ENCODE assay signal across 22 mouse cellular contexts in the genomic region with DNA sequence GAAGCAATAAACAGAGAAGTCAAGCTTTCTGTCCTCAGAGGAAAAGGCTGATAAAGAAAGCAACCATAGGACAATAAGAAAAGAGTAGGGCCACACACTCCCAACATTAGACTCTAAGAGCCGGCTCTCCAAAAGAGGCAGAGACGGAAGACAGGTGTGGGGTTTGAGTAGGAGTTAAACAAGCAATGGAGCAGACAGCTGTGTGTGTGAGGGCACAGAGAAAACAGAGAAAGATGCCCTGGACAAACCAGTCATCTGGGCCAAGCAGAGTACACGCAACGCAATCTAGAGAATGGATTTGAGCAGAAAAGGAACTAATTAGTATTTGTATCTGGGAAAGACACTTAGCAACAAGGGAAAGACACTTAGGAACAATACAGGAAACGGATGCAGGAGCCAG.
DNase-seq lines count a peak whose midpoint lies in the region; ATAC-seq and TF ChIP-seq lines count a peak whose summit lies in the region.
"Had no signal": no experiment of that assay in that cellular context is flagged by ENCODE, and none has a peak within 500 bp of the region (broad histone marks: within the 10 kb centered on the region; RNA-seq: fewer than 3 reads in every experiment).

No protein-coding gene starts in this region.

- no peak overlapping the region for H3K4me3 ChIP-seq in heart, embryonic 13.5 days
- no peak overlapping the region for H3K4me3 ChIP-seq in midbrain, embryonic 11.5 days (ENCODE audit: low read depth, low read length)
- H3K4me3 ChIP-seq in midbrain, embryonic 13.5 days (replicated peaks): no peak overlapping the region
- H3K4me3 ChIP-seq in embryonic fibroblast, embryonic 13.5 days (ENCODE audit: insufficient read depth, low read length): no peak overlapping the region
- no peak overlapping the region for H3K4me3 ChIP-seq in myocyte
- H3K4me3 ChIP-seq in kidney, embryonic 14.5 days (ENCODE audit: low read length): no peak overlapping the region
- no peak overlapping the region for H3K4me3 ChIP-seq in hindbrain, embryonic 14.5 days (replicated peaks; ENCODE audit: low read length)

- no peaks in the 10 kb centered on the region for H3K36me3 ChIP-seq in heart, embryonic 13.5 days
- no peaks in the 10 kb centered on the region for H3K36me3 ChIP-seq in midbrain, embryonic 11.5 days (ENCODE audit: control insufficient read depth, insufficient read depth, low read length)
- H3K36me3 ChIP-seq in midbrain, embryonic 13.5 days: no peaks in the 10 kb centered on the region
- no peaks in the 10 kb centered on the region for H3K36me3 ChIP-seq in myocyte (ENCODE audit: control insufficient read depth, insufficient read depth)
- H3K36me3 ChIP-seq in kidney, embryonic 14.5 days (ENCODE audit: control insufficient read depth, insufficient read depth, low read length): no peaks in the 10 kb centered on the region; the same call in 1 of the 2 replicates
- H3K36me3 ChIP-seq in hindbrain, embryonic 14.5 days (replicated peaks; ENCODE audit: control insufficient read depth, insufficient read depth): no peaks in the 10 kb centered on the region
- H3K36me3 ChIP-seq: G1E had no signal

- H3ac ChIP-seq in myocyte (ENCODE audit: control insufficient read depth, insufficient read length): no peak overlapping the region

- TF ChIP-seq CTCF in embryonic fibroblast, embryonic 13.5 days (IDR thresholded peaks at IDR 0.05; ENCODE audit: borderline replicate concordance, insufficient read depth, low read length): no peak

- H3K79me2 ChIP-seq in myocyte (ENCODE audit: control insufficient read depth, insufficient read depth): no peaks in the 10 kb centered on the region

- WGBS in heart, embryonic 13.5 days: 75% methylated on average over 5 of the region's 5 CpGs
- WGBS in midbrain, embryonic 11.5 days: 86% methylated on average over 5 of the region's 5 CpGs
- 80% methylated on average over 5 of the region's 5 CpGs for WGBS in midbrain, embryonic 13.5 days
- 82% methylated on average over 5 of the region's 5 CpGs for WGBS in kidney, embryonic 14.5 days
- 82% methylated on average over 5 of the region's 5 CpGs for WGBS in hindbrain, embryonic 14.5 days

- no peak overlapping the region for H3K4me2 ChIP-seq in heart, embryonic 13.5 days
- H3K4me2 ChIP-seq in midbrain, embryonic 11.5 days: no peak overlapping the region
- no peak overlapping the region for H3K4me2 ChIP-seq in midbrain, embryonic 13.5 days (replicated peaks)
- peak overlapping the region; percentile 25 for H3K4me2 ChIP-seq in myocyte (ENCODE audit: low read depth)
- H3K4me2 ChIP-seq in kidney, embryonic 14.5 days (replicated peaks; ENCODE audit: low read depth, low read length): no peak overlapping the region
- H3K4me2 ChIP-seq in hindbrain, embryonic 14.5 days (replicated peaks): no peak overlapping the region

- H3K9me3 ChIP-seq in heart, embryonic 13.5 days: no peaks in the 10 kb centered on the region
- H3K9me3 ChIP-seq in midbrain, embryonic 11.5 days (ENCODE audit: control insufficient read depth, low read length): no peaks in the 10 kb centered on the region
- H3K9me3 ChIP-seq in midbrain, embryonic 13.5 days: no peaks in the 10 kb centered on the region
- no peaks in the 10 kb centered on the region for H3K9me3 ChIP-seq in kidney, embryonic 14.5 days (ENCODE audit: control insufficient read depth, low read length)
- H3K9me3 ChIP-seq in hindbrain, embryonic 14.5 days (ENCODE audit: control insufficient read depth, low read length): no peaks in the 10 kb centered on the region
- H3K9me3 ChIP-seq: G1E had no signal

- H3K27ac ChIP-seq in heart, embryonic 13.5 days (replicated peaks): 0 out of 2 replicates have a peak overlapping the region, but pooled peaks have one; percentile 8
- H3K27ac ChIP-seq in midbrain, embryonic 11.5 days (ENCODE audit: low read depth, low read length): no peak overlapping the region
- no peak overlapping the region for H3K27ac ChIP-seq in midbrain, embryonic 13.5 days
- H3K27ac ChIP-seq in embryonic fibroblast, embryonic 13.5 days (ENCODE audit: insufficient read depth, low read length): peak overlapping the region; percentile 45; the same call in 1 of the 2 replicates
- no peak overlapping the region for H3K27ac ChIP-seq in kidney, embryonic 14.5 days (ENCODE audit: low read depth, low read length)
- no peak overlapping the region for H3K27ac ChIP-seq in hindbrain, embryonic 14.5 days

- H3K4me1 ChIP-seq in heart, embryonic 13.5 days: peaks cover 10% of the 10 kb centered on the region
- no peaks in the 10 kb centered on the region for H3K4me1 ChIP-seq in midbrain, embryonic 11.5 days (ENCODE audit: control insufficient read depth, insufficient read depth, low read length)
- no peaks in the 10 kb centered on the region for H3K4me1 ChIP-seq in midbrain, embryonic 13.5 days (replicated peaks)
- H3K4me1 ChIP-seq in embryonic fibroblast, embryonic 13.5 days (ENCODE audit: control insufficient read depth, insufficient read depth, low read length): peaks cover 20% of the 10 kb centered on the region
- H3K4me1 ChIP-seq in kidney, embryonic 14.5 days (ENCODE audit: control insufficient read depth, insufficient read depth, low read length): no peaks in the 10 kb centered on the region
- no peaks in the 10 kb centered on the region for H3K4me1 ChIP-seq in hindbrain, embryonic 14.5 days (replicated peaks; ENCODE audit: control insufficient read depth, insufficient read depth, low read length)

- H3K27me3 ChIP-seq in heart, embryonic 13.5 days (replicated peaks): no peaks in the 10 kb centered on the region
- H3K27me3 ChIP-seq in midbrain, embryonic 11.5 days (ENCODE audit: control insufficient read depth, insufficient read depth, low read length): no peaks in the 10 kb centered on the region
- no peaks in the 10 kb centered on the region for H3K27me3 ChIP-seq in midbrain, embryonic 13.5 days
- no peaks in the 10 kb centered on the region for H3K27me3 ChIP-seq in myocyte (ENCODE audit: control insufficient read depth, insufficient read depth, insufficient read length)
- H3K27me3 ChIP-seq in kidney, embryonic 14.5 days (ENCODE audit: control insufficient read depth, insufficient read depth, low read length): no peaks in the 10 kb centered on the region
- no peaks in the 10 kb centered on the region for H3K27me3 ChIP-seq in hindbrain, embryonic 14.5 days (ENCODE audit: control insufficient read depth, insufficient read depth, low read length)
- H3K27me3 ChIP-seq: CH12.LX, Patski had no signal

- ATAC-seq in heart, embryonic 13.5 days (ENCODE audit: extremely low read depth, insufficient number of reproducible peaks, low FRiP score, low TSS enrichment): no peak
- no peak for ATAC-seq in midbrain, embryonic 11.5 days (ENCODE audit: low FRiP score)
- no peak for ATAC-seq in midbrain, embryonic 13.5 days
- no peak for ATAC-seq in kidney, embryonic 14.5 days (ENCODE audit: low FRiP score, low TSS enrichment)
- ATAC-seq in hindbrain, embryonic 14.5 days (ENCODE audit: low FRiP score): no peak
- ATAC-seq: activated CD4-positive, CD25-positive, alpha-beta regulatory T cell, adult 4 months; CD4-positive, CD25-positive, alpha-beta regulatory T cell, adult 4 months; Patski had no signal

- DNase-seq in heart, adult 11 months: no peak
- peak; percentile 56 for DNase-seq in midbrain, embryonic 11.5 days (ENCODE audit: low spot score, missing footprints)
- no peak for DNase-seq in hindbrain, embryonic 14.5 days (ENCODE audit: low spot score)
- DNase-seq: adrenal gland, adult 2 months; adrenal gland, adult 8-10 months; adrenal gland, postnatal 10 days; adrenal gland, postnatal 14 days; adrenal gland, postnatal 25 days; adrenal gland, postnatal 36 days; B cell, adult 2 months; cerebellum, adult 11 months; cerebellum, adult 11-12 months had no signal

- TF ChIP-seq POLR2A in embryonic fibroblast, embryonic 13.5 days (IDR thresholded peaks at IDR 0.05; ENCODE audit: low read depth, low read length): no peak
- TF ChIP-seq POLR2A in myocyte (IDR thresholded peaks at IDR 0.05; ENCODE audit: insufficient read length, low read depth): no peak

- H3K9ac ChIP-seq in heart, embryonic 13.5 days: no peak overlapping the region
- H3K9ac ChIP-seq in midbrain, embryonic 11.5 days (ENCODE audit: low read length): no peak overlapping the region
- no peak overlapping the region for H3K9ac ChIP-seq in midbrain, embryonic 13.5 days (replicated peaks)
- no peak overlapping the region for H3K9ac ChIP-seq in kidney, embryonic 14.5 days (ENCODE audit: low read depth, low read length)
- no peak overlapping the region for H3K9ac ChIP-seq in hindbrain, embryonic 14.5 days

TF ChIP-seq in myocyte, 11 proteins besides CTCF, POLR2A, EP300 and RAD21:
- peak in 2 of 3 experiments; percentile 73 to 82 for TF ChIP-seq MYOD1 (IDR thresholded peaks at IDR 0.05; ENCODE audit: control insufficient read depth in 1 of 3, insufficient read length in 2 of 3, low read depth in 2 of 3)
- no peak for TF ChIP-seq MAX (IDR thresholded peaks at IDR 0.05; ENCODE audit: low read depth)
- peak in 1 of 3 experiments; percentile 47 for TF ChIP-seq MYOG (IDR thresholded peaks at IDR 0.05; ENCODE audit: control insufficient read depth in 1 of 3, insufficient read depth in 1 of 3, insufficient read length in 2 of 3, low read depth in 2 of 3)
- TF ChIP-seq POLR2AphosphoS2 (IDR thresholded peaks at IDR 0.05; ENCODE audit: insufficient read length, low read depth): no peak
- TF ChIP-seq SRF (IDR thresholded peaks at IDR 0.05; ENCODE audit: control insufficient read depth, insufficient read length, low read depth): no peak
- TF ChIP-seq REST (IDR thresholded peaks at IDR 0.05; ENCODE audit: insufficient read depth, insufficient read length): no peak

Comparison
In these comparisons a context has a peak if more than half of its experiments do, and no peak if none do; other contexts are left out.
1. H3K27ac ChIP-seq: peak in heart, embryonic 13.5 days (single experiment) and embryonic fibroblast, embryonic 13.5 days (single experiment); none in midbrain, embryonic 11.5 days (single experiment), midbrain, embryonic 13.5 days (single experiment), kidney, embryonic 14.5 days (single experiment) and hindbrain, embryonic 14.5 days (single experiment).